9 mouse cellular contexts compared by ENCODE assay signal in genomic region chr1:135136500-135136899, GRCm38 (mm10). TPM values are rescaled to one million over a fixed set of nuclear protein-coding genes. Genes with fewer than 3 reads are reported as not detected.
DNase-seq lines count a peak whose midpoint lies in the region; ATAC-seq and TF ChIP-seq lines count a peak whose summit lies in the region.
"Had no signal": no experiment of that assay in that cellular context is flagged by ENCODE, and none has a peak within 500 bp of the region (broad histone marks: within the 10 kb centered on the region; RNA-seq: fewer than 3 reads in every experiment).

No protein-coding gene starts in this region.

- no peak overlapping the region for H3K4me2 ChIP-seq in hindbrain, embryonic 13.5 days
- H3K4me2 ChIP-seq in liver, postnatal 0 days (ENCODE audit: low read depth, low read length), result no peak overlapping the region
- no peak overlapping the region for H3K4me2 ChIP-seq in neural tube, embryonic 15.5 days

- no peak for TF ChIP-seq EP300 in liver, postnatal 0 days (IDR thresholded peaks at IDR 0.05; ENCODE audit: low read depth)

- peak; percentile 66 to 68 for DNase-seq in left cerebral cortex, adult 18-20 months (ENCODE audit: low spot score in 2 of 2)
- DNase-seq in left cerebral cortex, adult 8-10 months (ENCODE audit: low spot score in 2 of 2), result no peak
- peak; percentile 85 for DNase-seq in adipocyte (ENCODE audit: low spot score)
- DNase-seq in embryo, embryonic 11 days, result peak; percentile 79
- DNase-seq in liver, postnatal 0 days, result peak; percentile 88
- peak; percentile 78 for DNase-seq in thymus, postnatal 25 days

- peak; percentile 63 for ATAC-seq in hindbrain, embryonic 13.5 days (ENCODE audit: low FRiP score)
- no peak for ATAC-seq in liver, postnatal 0 days
- ATAC-seq in neural tube, embryonic 15.5 days (ENCODE audit: low FRiP score), result peak; percentile 29; the same call in 1 of the 2 replicates

- H3K27me3 ChIP-seq in hindbrain, embryonic 13.5 days, result no peaks in the 10 kb centered on the region
- H3K27me3 ChIP-seq in liver, postnatal 0 days (ENCODE audit: insufficient read depth, low read length), result no peaks in the 10 kb centered on the region
- H3K27me3 ChIP-seq in neural tube, embryonic 15.5 days (replicated peaks), result no peaks in the 10 kb centered on the region

- no peak overlapping the region for H3K4me3 ChIP-seq in hindbrain, embryonic 13.5 days
- H3K4me3 ChIP-seq in liver, postnatal 0 days (ENCODE audit: low read depth, low read length), result no peak overlapping the region
- no peak overlapping the region for H3K4me3 ChIP-seq in neural tube, embryonic 15.5 days (replicated peaks)
- H3K4me3 ChIP-seq: myocyte had no signal

- H3K4me1 ChIP-seq in hindbrain, embryonic 13.5 days (replicated peaks), result no peaks in the 10 kb centered on the region
- peaks cover 26% of the 10 kb centered on the region for H3K4me1 ChIP-seq in liver, postnatal 0 days (ENCODE audit: insufficient read depth)
- no peaks in the 10 kb centered on the region for H3K4me1 ChIP-seq in neural tube, embryonic 15.5 days

- H3K9me3 ChIP-seq in hindbrain, embryonic 13.5 days, result no peaks in the 10 kb centered on the region
- H3K9me3 ChIP-seq in liver, postnatal 0 days (ENCODE audit: low read length), result no peaks in the 10 kb centered on the region
- no peaks in the 10 kb centered on the region for H3K9me3 ChIP-seq in neural tube, embryonic 15.5 days (replicated peaks)

- TF ChIP-seq CTCF in liver, postnatal 0 days (IDR thresholded peaks at IDR 0.05; ENCODE audit: low read depth), result peak; percentile 99

- 7% methylated on average over 1 of the region's 1 CpGs for WGBS in hindbrain, embryonic 13.5 days
- WGBS in liver, postnatal 0 days (ENCODE audit: insufficient replicate concordance), result 3% methylated on average over 1 of the region's 1 CpGs
- WGBS in neural tube, embryonic 15.5 days, result 0% methylated on average over 1 of the region's 1 CpGs

- H3K27ac ChIP-seq in hindbrain, embryonic 13.5 days, result no peak overlapping the region
- no peak overlapping the region for H3K27ac ChIP-seq in liver, postnatal 0 days (ENCODE audit: low read depth)
- H3K27ac ChIP-seq in neural tube, embryonic 15.5 days (replicated peaks), result no peak overlapping the region

- H3K36me3 ChIP-seq in hindbrain, embryonic 13.5 days, result no peaks in the 10 kb centered on the region
- 0 out of 2 replicates have a peak, but pooled peaks cover 4% of the 10 kb centered on the region for H3K36me3 ChIP-seq in liver, postnatal 0 days (replicated peaks; ENCODE audit: insufficient read depth, low read length)
- H3K36me3 ChIP-seq in neural tube, embryonic 15.5 days, result no peaks in the 10 kb centered on the region

- no peak overlapping the region for H3K9ac ChIP-seq in hindbrain, embryonic 13.5 days
- no peak overlapping the region for H3K9ac ChIP-seq in liver, postnatal 0 days (replicated peaks)
- no peak overlapping the region for H3K9ac ChIP-seq in neural tube, embryonic 15.5 days (replicated peaks)

RNA-seq across cellular contexts. Expression of gene Ptpn7, which starts 4.0 kb away (rescaled TPM):
- under 1 TPM; 0.45 to 0.91 TPM for total RNA-seq in left cerebral cortex, adult 18-20 months (2021)
- total RNA-seq in left cerebral cortex, adult 8-10 months (2022), result 1 to 10 TPM; 1.3 to 1.5 (median 1.3) TPM
- polyA plus RNA-seq in hindbrain, embryonic 13.5 days (2015; fragmentation: Nextera tagmentation; extraction: Ambion mirVana), result 0.62 and 0.88 TPM in 2 replicates
- 5.4 and 6.7 TPM in 2 replicates for polyA plus RNA-seq in liver, postnatal 0 days (2015; fragmentation: Nextera tagmentation; extraction: Ambion mirVana)
- polyA plus RNA-seq in neural tube, embryonic 15.5 days (2015; fragmentation: Nextera tagmentation; extraction: Ambion mirVana), result 0.36 and 15.5 TPM in 2 replicates

RNA-seq across cellular contexts. Expression of gene Arl8a, which starts 10.1 kb away (rescaled TPM):
- total RNA-seq in left cerebral cortex, adult 18-20 months (2021), result 100 to 1,000 TPM; 264 to 266 TPM
- total RNA-seq in left cerebral cortex, adult 8-10 months (2022), result 100 to 1,000 TPM; 255 to 276 (median 267) TPM
- polyA plus RNA-seq in hindbrain, embryonic 13.5 days (2015; fragmentation: Nextera tagmentation; extraction: Ambion mirVana), result 284 and 285 TPM in 2 replicates
- 11.3 and 12.5 TPM in 2 replicates for polyA plus RNA-seq in liver, postnatal 0 days (2015; fragmentation: Nextera tagmentation; extraction: Ambion mirVana)
- polyA plus RNA-seq in neural tube, embryonic 15.5 days (2015; fragmentation: Nextera tagmentation; extraction: Ambion mirVana), result 314 and 353 TPM in 2 replicates

RNA-seq across cellular contexts. Expression of gene Gpr37l1, which starts 31.0 kb away (rescaled TPM):
- 100 to 1,000 TPM; 160 to 178 TPM for total RNA-seq in left cerebral cortex, adult 18-20 months (2021)
- total RNA-seq in left cerebral cortex, adult 8-10 months (2022), result 100 to 1,000 TPM; 177 to 205 (median 196) TPM
- 0.35 and 0.41 TPM in 2 replicates for polyA plus RNA-seq in hindbrain, embryonic 13.5 days (2015; fragmentation: Nextera tagmentation; extraction: Ambion mirVana)
- not detected in 2 replicates for polyA plus RNA-seq in liver, postnatal 0 days (2015; fragmentation: Nextera tagmentation; extraction: Ambion mirVana)
- 1.4 and 1.7 TPM in 2 replicates for polyA plus RNA-seq in neural tube, embryonic 15.5 days (2015; fragmentation: Nextera tagmentation; extraction: Ambion mirVana)

RNA-seq across cellular contexts. Expression of gene Lgr6, which starts 31.4 kb away (rescaled TPM):
- total RNA-seq in left cerebral cortex, adult 18-20 months (2021), result 1 to 10 TPM; 1.5 to 2.7 TPM
- 1 to 10 TPM; 1.2 to 2.4 (median 1.7) TPM for total RNA-seq in left cerebral cortex, adult 8-10 months (2022)
- 0.47 and 0.92 TPM in 2 replicates for polyA plus RNA-seq in hindbrain, embryonic 13.5 days (2015; fragmentation: Nextera tagmentation; extraction: Ambion mirVana)
- polyA plus RNA-seq in liver, postnatal 0 days (2015; fragmentation: Nextera tagmentation; extraction: Ambion mirVana), result 0.06 and 0.32 TPM in 2 replicates
- 1.6 TPM in 2 replicates for polyA plus RNA-seq in neural tube, embryonic 15.5 days (2015; fragmentation: Nextera tagmentation; extraction: Ambion mirVana)

Comparison
In these comparisons a context has a peak if more than half of its experiments do, and no peak if none do; other contexts are left out.
1. DNase-seq: peak in left cerebral cortex, adult 18-20 months (2 of 2), adipocyte (single experiment), embryo, embryonic 11 days (single experiment), liver, postnatal 0 days (single experiment) and thymus, postnatal 25 days (single experiment); none in left cerebral cortex, adult 8-10 months (0 of 2).
2. RNA of gene Arl8a, which starts 10.1 kb away (polyA plus RNA-seq): 314 to 353 TPM in neural tube, embryonic 15.5 days and 284 to 285 TPM in hindbrain, embryonic 13.5 days; 11.3 to 12.5 TPM in liver, postnatal 0 days; every median in the first group is over 10 times any median in the second.